Mouse (Mus musculus): ENCODE measurements around the gene Foxo1. TPM values are rescaled to one million over a fixed set of nuclear protein-coding genes. Genes with fewer than 3 reads are reported as not detected.
A peak's percentile ranks its signal among the peaks of the same experiment; 100 is the strongest.

Foxo1 gene
- polyA plus RNA-seq, 1 experiment from 2014 or later = 8.6 TPM

DNA sequence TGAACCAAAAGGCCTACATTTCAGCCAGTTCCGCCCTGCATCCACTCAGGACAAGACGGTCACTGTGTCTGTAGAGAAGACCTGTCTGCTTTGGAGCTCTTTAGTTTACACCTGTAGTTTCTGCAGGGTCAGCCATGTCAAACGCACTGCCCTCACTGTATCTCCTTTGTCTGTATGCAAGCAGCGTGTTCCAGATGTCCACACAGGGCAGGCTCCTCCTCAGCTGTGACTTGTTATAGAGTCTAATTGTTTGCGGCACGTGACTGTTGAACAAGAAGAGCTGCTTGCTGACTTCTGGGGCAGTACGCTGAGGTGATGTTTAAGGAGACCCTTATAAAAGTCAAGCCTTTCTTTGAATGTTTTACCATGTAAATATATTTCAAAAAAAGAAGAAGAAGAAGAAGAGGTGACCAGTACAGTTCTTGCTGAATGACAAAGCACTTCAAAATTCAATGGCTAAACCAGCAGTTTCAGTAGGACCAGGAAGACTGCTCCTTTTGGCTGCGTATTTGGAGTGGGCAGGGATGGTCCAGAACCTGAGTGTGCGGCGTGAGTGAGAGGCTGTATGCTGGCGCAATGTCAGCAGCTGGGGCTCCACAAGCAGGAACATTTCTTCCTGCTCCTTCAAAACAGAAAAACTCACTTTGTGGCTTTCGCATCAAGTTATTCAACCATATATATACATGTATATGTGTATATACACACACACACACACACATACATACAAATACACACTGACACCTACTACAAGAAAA lies 52.6 kb downstream of the Foxo1 start:
- ATAC-seq (replicated peaks; ENCODE audit: low FRiP score, low read depth) (no peak), DNase-seq (ENCODE audit: low spot score) (no peak)
- no peaks in the 10 kb centered on the region for H3K27me3 ChIP-seq (ENCODE audit: insufficient read depth, low read length)
- no peaks in the 10 kb centered on the region for H3K36me3 ChIP-seq (ENCODE audit: insufficient read depth, low read length)
- no peak for TF ChIP-seq CTCF (IDR thresholded peaks at IDR 0.05; ENCODE audit: low read depth)
- H3K9me3 ChIP-seq (replicated peaks; ENCODE audit: low read length) = no peaks in the 10 kb centered on the region
- H3K9ac ChIP-seq (ENCODE audit: low read depth, low read length) = no peak overlapping the region
- no peak overlapping the region for H3K27ac ChIP-seq
- no peak overlapping the region for H3K4me2 ChIP-seq (ENCODE audit: low read length)
- H3K4me3 ChIP-seq (replicated peaks; ENCODE audit: low read depth, low read length) = no peak overlapping the region
- 0 out of 2 replicates have a peak, but pooled peaks cover 3% of the 10 kb centered on the region for H3K4me1 ChIP-seq (replicated peaks; ENCODE audit: insufficient read depth, low read length)
- 93% methylated on average over 12 of the region's 12 CpGs for WGBS

DNA sequence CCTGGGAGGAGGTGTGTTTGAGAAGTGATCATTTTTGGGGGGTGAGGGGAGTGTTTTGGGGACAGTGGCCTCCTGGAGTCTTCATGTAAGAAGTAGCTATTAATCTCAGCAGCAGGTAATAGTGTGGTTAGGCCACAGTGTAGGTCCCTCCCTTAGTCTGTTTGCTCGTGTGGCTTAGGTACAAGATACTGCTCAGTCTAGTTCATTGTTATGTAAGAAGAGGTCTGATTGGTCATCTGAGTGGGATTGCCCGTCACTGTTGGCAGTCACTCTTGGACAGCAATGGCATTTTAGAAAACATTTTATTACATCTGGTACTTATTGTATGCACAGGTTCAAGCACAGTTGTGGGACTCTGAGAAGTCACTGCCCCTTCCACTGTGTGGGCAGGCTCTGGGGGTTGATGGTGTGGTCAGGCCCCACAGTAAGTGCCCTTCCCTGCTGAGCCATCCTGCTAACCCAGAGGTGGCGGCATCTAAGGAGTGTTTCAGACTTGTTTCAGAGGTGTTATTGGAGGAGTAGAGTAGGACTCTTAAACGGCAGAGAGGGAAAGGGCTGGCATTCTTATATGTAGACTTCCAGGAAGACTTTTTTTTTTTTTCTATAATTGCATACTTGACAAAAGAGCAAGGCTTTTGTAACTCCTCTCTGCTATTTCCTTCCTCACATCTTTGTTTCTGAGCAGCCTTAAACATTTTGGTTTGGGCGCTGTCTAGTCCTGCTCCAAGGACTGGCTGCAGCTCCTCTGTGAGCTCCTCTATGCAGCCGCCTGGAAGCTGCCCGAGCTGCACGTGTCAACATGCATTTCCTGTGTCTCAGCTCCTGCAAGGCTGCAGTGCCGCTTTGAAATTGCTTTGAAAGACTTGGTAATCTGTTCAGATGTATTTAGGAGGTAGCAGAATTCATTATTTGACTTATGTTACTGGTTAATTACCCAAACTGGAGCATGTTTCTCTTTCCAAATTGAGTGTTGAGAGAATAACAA lies 54.6 kb downstream of the Foxo1 start:
- H3K27me3 ChIP-seq (ENCODE audit: insufficient read depth, low read length) = no peaks in the 10 kb centered on the region
- H3K9me3 ChIP-seq (replicated peaks; ENCODE audit: low read length) = no peaks in the 10 kb centered on the region
- peak; percentile 44 for DNase-seq (ENCODE audit: low spot score)
- no peak overlapping the region for H3K27ac ChIP-seq
- no peak overlapping the region for H3K4me2 ChIP-seq (ENCODE audit: low read length)
- no peak overlapping the region for H3K9ac ChIP-seq (ENCODE audit: low read depth, low read length)
- no peaks in the 10 kb centered on the region for H3K36me3 ChIP-seq (ENCODE audit: insufficient read depth, low read length)
- TF ChIP-seq CTCF (IDR thresholded peaks at IDR 0.05; ENCODE audit: low read depth) = no peak
- H3K4me3 ChIP-seq (replicated peaks; ENCODE audit: low read depth, low read length) = no peak overlapping the region
- no peak for ATAC-seq (replicated peaks; ENCODE audit: low FRiP score, low read depth)
- 0 out of 2 replicates have a peak, but pooled peaks cover 7% of the 10 kb centered on the region for H3K4me1 ChIP-seq (replicated peaks; ENCODE audit: insufficient read depth, low read length)
- WGBS = 33% methylated on average over 9 of the region's 9 CpGs

DNA sequence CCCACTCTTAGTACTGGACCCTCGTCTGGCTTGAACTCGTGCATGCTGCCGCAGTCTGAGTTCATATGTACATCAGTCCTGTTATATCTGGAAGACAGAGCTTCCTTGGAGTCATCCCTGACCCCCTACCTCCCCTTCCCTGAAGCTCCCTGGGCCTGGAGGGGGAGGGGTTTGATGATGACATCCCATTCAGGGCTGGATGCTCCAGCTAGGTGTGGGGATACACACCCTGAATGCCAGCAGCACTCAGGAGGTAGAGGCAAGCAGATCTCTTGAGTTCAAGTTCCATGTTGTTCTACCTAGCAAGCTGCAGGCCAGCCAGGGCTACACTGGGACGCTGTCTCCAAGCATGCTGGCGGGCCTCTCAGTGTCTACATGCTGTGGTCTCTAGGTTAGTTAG lies 56.9 kb downstream of the Foxo1 start:
- no peak overlapping the region for H3K4me3 ChIP-seq (replicated peaks; ENCODE audit: low read depth, low read length)
- no peak for TF ChIP-seq CTCF (IDR thresholded peaks at IDR 0.05; ENCODE audit: low read depth)
- H3K36me3 ChIP-seq (ENCODE audit: insufficient read depth, low read length) = no peaks in the 10 kb centered on the region
- ATAC-seq (replicated peaks; ENCODE audit: low FRiP score, low read depth) = no peak
- H3K4me1 ChIP-seq (replicated peaks; ENCODE audit: insufficient read depth, low read length) = 0 out of 2 replicates have a peak, but pooled peaks cover 7% of the 10 kb centered on the region
- H3K4me2 ChIP-seq (ENCODE audit: low read length) = no peak overlapping the region
- no peak overlapping the region for H3K9ac ChIP-seq (ENCODE audit: low read depth, low read length)
- WGBS = 97% methylated on average over 5 of the region's 5 CpGs
- no peak overlapping the region for H3K27ac ChIP-seq
- H3K27me3 ChIP-seq (ENCODE audit: insufficient read depth, low read length) = no peaks in the 10 kb centered on the region
- DNase-seq (ENCODE audit: low spot score) = no peak
- no peaks in the 10 kb centered on the region for H3K9me3 ChIP-seq (replicated peaks; ENCODE audit: low read length)

DNA sequence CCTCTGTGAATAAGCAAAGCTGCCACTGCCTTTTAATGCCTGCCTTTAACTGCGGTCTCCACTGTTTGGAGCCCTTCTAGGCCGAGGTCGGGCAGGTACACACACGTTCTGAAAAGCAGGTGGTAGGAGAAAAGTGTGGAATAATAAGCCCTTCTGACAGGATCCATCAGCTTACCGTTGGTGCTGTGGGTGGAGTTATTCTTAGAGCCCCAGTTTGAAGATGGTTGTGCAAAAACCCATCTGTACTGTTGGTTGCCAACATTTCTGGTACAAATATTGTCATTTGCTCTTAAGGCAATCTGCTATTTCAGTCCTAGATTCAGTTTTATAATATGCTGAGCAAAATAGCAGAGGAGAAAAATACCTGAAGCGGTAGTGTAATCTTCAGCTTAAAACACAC lies 58.6 kb downstream of the Foxo1 start:
- Histone ChIP-seq H3K36me3 (ENCODE audit: insufficient read depth, low read length) (no peaks in the 10 kb centered on the region), H3K9ac (ENCODE audit: low read depth, low read length) (no peak overlapping the region), H3K4me1 (replicated peaks; ENCODE audit: insufficient read depth, low read length) (0 out of 2 replicates have a peak, but pooled peaks cover 7% of the 10 kb centered on the region), H3K4me3 (replicated peaks; ENCODE audit: low read depth, low read length) (no peak overlapping the region), H3K27ac (no peak overlapping the region), H3K4me2 (ENCODE audit: low read length) (no peak overlapping the region), H3K9me3 (replicated peaks; ENCODE audit: low read length) (no peaks in the 10 kb centered on the region), H3K27me3 (ENCODE audit: insufficient read depth, low read length) (no peaks in the 10 kb centered on the region)
- DNase-seq (ENCODE audit: low spot score) (no peak), ATAC-seq (replicated peaks; ENCODE audit: low FRiP score, low read depth) (no peak)
- no peak for TF ChIP-seq CTCF (IDR thresholded peaks at IDR 0.05; ENCODE audit: low read depth)
- 85% methylated on average over 6 of the region's 6 CpGs for WGBS

DNA sequence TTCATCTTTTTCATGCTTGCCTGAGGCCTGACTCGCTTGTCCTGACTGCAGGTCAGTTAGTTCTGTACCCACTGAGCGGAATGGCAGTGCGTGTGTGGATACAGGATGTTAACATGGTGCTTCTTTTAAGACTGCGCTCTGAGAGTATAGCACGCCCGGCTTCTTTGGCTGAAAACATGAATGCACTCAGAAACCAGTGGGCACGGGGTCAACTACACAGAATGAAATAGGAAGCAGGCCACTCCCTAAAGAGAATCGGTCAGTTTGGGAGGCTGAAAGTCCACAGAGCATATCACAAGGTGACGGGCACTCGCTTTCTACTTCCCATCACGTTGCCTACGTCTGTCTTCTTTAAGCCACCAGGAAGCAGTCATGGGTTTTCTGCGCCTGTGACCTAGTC lies 59.0 kb downstream of the Foxo1 start:
- no peak overlapping the region for H3K27ac ChIP-seq
- DNase-seq (ENCODE audit: low spot score) = no peak
- H3K4me1 ChIP-seq (replicated peaks; ENCODE audit: insufficient read depth, low read length) = 0 out of 2 replicates have a peak, but pooled peaks cover 7% of the 10 kb centered on the region
- no peak overlapping the region for H3K4me2 ChIP-seq (ENCODE audit: low read length)
- 63% methylated on average over 13 of the region's 13 CpGs for WGBS
- H3K27me3 ChIP-seq (ENCODE audit: insufficient read depth, low read length) = no peaks in the 10 kb centered on the region
- ATAC-seq (replicated peaks; ENCODE audit: low FRiP score, low read depth) = no peak
- H3K4me3 ChIP-seq (replicated peaks; ENCODE audit: low read depth, low read length) = no peak overlapping the region
- no peak for TF ChIP-seq CTCF (IDR thresholded peaks at IDR 0.05; ENCODE audit: low read depth)
- H3K9me3 ChIP-seq (replicated peaks; ENCODE audit: low read length) = no peaks in the 10 kb centered on the region
- no peak overlapping the region for H3K9ac ChIP-seq (ENCODE audit: low read depth, low read length)
- no peaks in the 10 kb centered on the region for H3K36me3 ChIP-seq (ENCODE audit: insufficient read depth, low read length)

DNA sequence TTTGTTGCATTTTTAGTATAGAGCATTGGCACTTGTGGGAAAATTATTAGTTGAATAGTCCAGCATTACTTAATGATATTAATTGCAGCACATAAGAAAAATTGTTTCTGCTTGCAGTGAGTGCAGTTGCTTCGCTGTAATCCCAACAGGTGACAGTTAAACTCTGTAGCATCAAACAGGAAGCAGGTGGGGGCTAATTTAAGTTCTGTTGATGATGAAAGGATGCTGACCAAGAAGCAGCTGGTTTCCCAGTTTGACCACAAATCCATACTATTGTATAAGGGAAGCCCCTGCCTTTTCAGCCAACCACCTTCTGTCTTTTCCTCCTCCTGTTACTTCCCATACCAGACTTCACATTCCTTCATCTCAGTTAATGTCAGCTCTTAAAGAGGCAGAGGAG lies 63.6 kb downstream of the Foxo1 start:
- Histone ChIP-seq H3K9ac (ENCODE audit: low read depth, low read length) (no peak overlapping the region), H3K27ac (no peak overlapping the region), H3K4me2 (ENCODE audit: low read length) (no peak overlapping the region), H3K27me3 (ENCODE audit: insufficient read depth, low read length) (no peaks in the 10 kb centered on the region), H3K9me3 (replicated peaks; ENCODE audit: low read length) (no peaks in the 10 kb centered on the region), H3K4me1 (replicated peaks; ENCODE audit: insufficient read depth, low read length) (0 out of 2 replicates have a peak, but pooled peaks cover 9% of the 10 kb centered on the region), H3K36me3 (ENCODE audit: insufficient read depth, low read length) (no peaks in the 10 kb centered on the region), H3K4me3 (replicated peaks; ENCODE audit: low read depth, low read length) (no peak overlapping the region)
- no peak for TF ChIP-seq CTCF (IDR thresholded peaks at IDR 0.05; ENCODE audit: low read depth)
- no peak for DNase-seq (ENCODE audit: low spot score)
- 91% methylated on average over 1 of the region's 1 CpGs for WGBS
- ATAC-seq (replicated peaks; ENCODE audit: low FRiP score, low read depth) = no peak

Data from kidney, postnatal 0 days (tissue).